ENCODE assay signal across 8 mouse cellular contexts in genomic region chr10:120882347-120883068, GRCm38 (mm10). TPM values are rescaled to one million over a fixed set of nuclear protein-coding genes. Genes with fewer than 3 reads are reported as not detected.
DNase-seq lines count a peak whose midpoint lies in the region; TF ChIP-seq lines count a peak whose summit lies in the region.

No protein-coding gene starts in this region.

- no peaks in the 10 kb centered on the region for H3K27me3 ChIP-seq in heart, adult 2 months (ENCODE audit: control insufficient read depth, insufficient read depth, low read length)
- H3K27me3 ChIP-seq in heart, embryonic 10.5 days (ENCODE audit: insufficient read depth, poor library complexity, severe bottlenecking): no peaks in the 10 kb centered on the region

- H3K9ac ChIP-seq in heart, adult 2 months (ENCODE audit: low read depth, low read length): peak overlapping the region; percentile 31; the same call in 1 of the 2 replicates

- WGBS in heart, adult 2 months: 23% methylated on average over 17 of the region's 17 CpGs
- 28% methylated on average over 17 of the region's 17 CpGs for WGBS in heart, embryonic 10.5 days

- peak overlapping the region; percentile 35 for H3K4me3 ChIP-seq in heart, adult 2 months
- peak overlapping the region; percentile 42 for H3K4me3 ChIP-seq in heart, embryonic 10.5 days

- no peak for DNase-seq in heart, adult 2 months
- no peak for DNase-seq in heart, postnatal 14 days
- DNase-seq in cerebellum, postnatal 10 days: peak; percentile 74 to 75
- DNase-seq in heart, embryonic 10.5 days (ENCODE audit: low spot score): peak; percentile 75
- peak; percentile 17 to 40 for DNase-seq in kidney, postnatal 36 days
- DNase-seq in lung, postnatal 36 days: peak; percentile 57
- peak; percentile 83 for DNase-seq in retina, postnatal 1 day
- no peak for DNase-seq in ovary, postnatal 14 days (ENCODE audit: low spot score)

- no peak for TF ChIP-seq POLR2A in heart, adult 2 months (IDR thresholded peaks at IDR 0.05; ENCODE audit: insufficient read depth, low read depth, low read length)

- TF ChIP-seq CTCF in heart, adult 2 months (IDR thresholded peaks at IDR 0.05): no peak

- peaks cover 19% of the 10 kb centered on the region for H3K36me3 ChIP-seq in heart, adult 2 months (ENCODE audit: control insufficient read depth, insufficient read depth, low read length)
- H3K36me3 ChIP-seq in heart, embryonic 10.5 days: peaks cover 11% of the 10 kb centered on the region

- H3K79me2 ChIP-seq in heart, adult 2 months (replicated peaks; ENCODE audit: control insufficient read depth, insufficient read depth, low read length): peaks cover 6% of the 10 kb centered on the region

- intact Hi-C loops in heart, adult 2 months (cut with DNase I): no loop called here
- intact Hi-C loops in heart, postnatal 14 days (cut with DNase I): no loop called here

- no peak for TF ChIP-seq EP300 in heart, adult 2 months (IDR thresholded peaks at IDR 0.05; ENCODE audit: insufficient read depth, low read depth, low read length)

- no peaks in the 10 kb centered on the region for H3K9me3 ChIP-seq in heart, embryonic 10.5 days

- H3K4me1 ChIP-seq in heart, adult 2 months (ENCODE audit: control insufficient read depth, insufficient read depth, low read length): peaks cover 16% of the 10 kb centered on the region
- peaks cover 29% of the 10 kb centered on the region for H3K4me1 ChIP-seq in heart, embryonic 10.5 days

- H3K27ac ChIP-seq in heart, adult 2 months: peak overlapping the region; percentile 55
- peak overlapping the region; percentile 48 for H3K27ac ChIP-seq in heart, embryonic 10.5 days

RNA-seq across cellular contexts. Expression of gene Msrb3, which starts 16.4 kb away (rescaled TPM):
- 10 to 100 TPM; 88.7 to 92.5 TPM for total RNA-seq in heart, adult 2 months (2021)
- polyA plus RNA-seq in heart, adult 2 months (2012; rRNA removed): 53.5 and 86.5 TPM in 2 replicates
- total RNA-seq in heart, postnatal 14 days (2021): 100 to 1,000 TPM; 104 TPM
- polyA plus RNA-seq in heart, embryonic 10.5 days (2016; fragmentation: Nextera tagmentation; extraction: Ambion mirVana): 15.4 and 20.6 TPM in 2 replicates

Comparison
In these comparisons a context has a peak if more than half of its experiments do, and no peak if none do; other contexts are left out.
1. DNase-seq: peak in cerebellum, postnatal 10 days (2 of 2), heart, embryonic 10.5 days (single experiment), kidney, postnatal 36 days (2 of 2), lung, postnatal 36 days (single experiment) and retina, postnatal 1 day (single experiment); none in heart, adult 2 months (0 of 2), heart, postnatal 14 days (0 of 2) and ovary, postnatal 14 days (single experiment).